Mouse (Mus musculus) thymus, postnatal 14 days (tissue): ENCODE measurements around the gene Map3k19.

Experiments used
- DNase-seq: peaks from one replicate; pipeline ENCODE4 v3.0.0; 2021

The Map3k19 gene

GRCm38 (mm10) chr1:127854486-127855222, at the start of gene Map3k19:
Map3k19 (minus strand) TSS chr1:127855031.
- DNase-seq: no peak

GRCm38 (mm10) chr1:127899401-127899800, 44.6 kb upstream of the Map3k19 start:
- no peak for DNase-seq

GRCm38 (mm10) chr1:127869276-127869675, 14.4 kb upstream of the Map3k19 start:
- DNase-seq: no peak

DNA sequence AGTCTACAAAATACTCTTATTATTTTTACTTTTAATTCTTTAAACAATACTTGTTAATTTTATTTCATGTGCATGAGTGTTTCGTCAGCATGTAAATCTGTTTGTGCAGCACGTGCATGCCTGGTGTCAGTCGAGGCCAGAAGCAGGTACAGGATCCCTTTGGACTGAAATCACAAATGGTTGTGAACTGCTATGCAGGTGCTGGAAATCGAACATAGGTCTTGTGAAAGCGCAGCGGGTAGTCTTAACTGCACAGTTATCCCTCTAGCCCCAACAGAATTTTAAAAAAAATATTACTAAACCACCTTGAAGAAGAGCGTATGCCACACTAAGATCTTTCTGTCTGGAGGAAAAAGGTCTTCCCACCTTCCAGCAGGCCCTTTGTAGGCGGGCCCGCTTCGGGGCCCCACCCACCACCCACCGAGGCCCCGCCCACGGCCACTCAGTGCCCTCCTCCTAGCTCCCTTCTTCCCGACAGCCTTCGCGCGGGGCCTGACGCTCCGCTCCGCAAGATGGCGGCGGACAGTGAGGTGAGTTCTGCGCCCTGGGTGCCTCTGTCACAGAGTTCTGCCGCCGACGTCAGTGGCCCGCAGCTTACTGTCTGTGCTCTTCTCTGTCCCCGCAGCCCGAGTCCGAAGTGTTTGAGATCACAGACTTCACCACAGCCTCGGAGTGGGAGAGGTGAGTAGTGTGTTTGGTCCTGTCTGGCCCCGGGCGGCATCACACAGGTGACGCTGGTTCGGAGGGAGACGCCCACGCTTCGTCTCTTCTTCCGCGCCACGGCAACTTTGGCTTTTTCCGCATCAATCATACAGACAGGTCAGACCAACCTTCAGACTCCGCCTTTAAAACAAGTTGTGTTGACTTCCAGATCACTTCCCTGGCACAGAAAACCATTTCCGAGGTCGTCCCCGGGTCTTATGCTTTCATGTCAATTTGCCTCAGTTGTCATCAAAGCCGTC, 13.8 kb upstream of the Map3k19 start, which contains the start of gene Rab3gap1:
Gene Rab3gap1, plus strand, starts transcription at position 474 of the 962 bp plus-strand sequence.
- DNase-seq: peak; percentile 96

DNA sequence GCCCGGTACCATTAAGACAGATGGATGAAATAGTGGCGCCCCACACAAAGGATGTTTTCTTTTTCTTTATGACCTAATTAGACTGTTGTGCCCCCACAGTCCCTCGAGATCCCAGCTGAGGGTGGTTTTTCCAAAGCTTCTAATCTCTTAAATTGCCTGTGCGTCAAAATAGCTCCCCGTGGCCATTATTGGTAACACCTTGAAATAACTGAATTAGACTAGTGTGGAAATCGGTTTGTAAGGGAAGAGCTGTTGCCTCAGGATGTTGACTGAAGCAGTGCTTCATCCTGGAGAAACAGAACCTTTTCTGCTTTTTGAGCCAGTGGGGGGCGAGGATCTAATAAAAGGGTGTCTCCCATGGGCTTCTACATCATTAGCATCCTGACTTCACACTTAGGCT, 9.0 kb upstream of the Map3k19 start:
- DNase-seq: no peak

- DNase-seq: no peak
Observed at GRCm38 (mm10) chr1:127861900-127862299, 7.1 kb upstream of the Map3k19 start.

DNA sequence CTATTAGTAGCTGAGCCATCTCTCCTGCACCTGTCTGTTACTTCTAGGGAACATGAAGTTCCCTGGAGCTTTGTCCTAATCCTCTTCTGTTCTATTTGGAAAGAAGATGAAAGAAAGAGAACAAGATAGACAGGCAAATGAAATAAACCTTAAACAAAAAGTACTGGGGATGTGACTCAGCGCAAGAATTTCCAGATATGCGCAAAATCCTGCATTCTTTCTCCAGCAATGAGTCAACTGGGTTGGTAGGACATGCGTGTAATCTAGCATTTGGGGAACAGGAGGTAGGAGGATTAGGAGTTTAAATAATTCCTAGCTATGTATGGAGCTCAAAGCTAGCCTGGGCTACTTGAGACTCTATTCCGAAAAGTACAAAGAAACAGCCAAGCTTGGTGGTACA, 5.7 kb upstream of the Map3k19 start:
- DNase-seq: no peak

DNA sequence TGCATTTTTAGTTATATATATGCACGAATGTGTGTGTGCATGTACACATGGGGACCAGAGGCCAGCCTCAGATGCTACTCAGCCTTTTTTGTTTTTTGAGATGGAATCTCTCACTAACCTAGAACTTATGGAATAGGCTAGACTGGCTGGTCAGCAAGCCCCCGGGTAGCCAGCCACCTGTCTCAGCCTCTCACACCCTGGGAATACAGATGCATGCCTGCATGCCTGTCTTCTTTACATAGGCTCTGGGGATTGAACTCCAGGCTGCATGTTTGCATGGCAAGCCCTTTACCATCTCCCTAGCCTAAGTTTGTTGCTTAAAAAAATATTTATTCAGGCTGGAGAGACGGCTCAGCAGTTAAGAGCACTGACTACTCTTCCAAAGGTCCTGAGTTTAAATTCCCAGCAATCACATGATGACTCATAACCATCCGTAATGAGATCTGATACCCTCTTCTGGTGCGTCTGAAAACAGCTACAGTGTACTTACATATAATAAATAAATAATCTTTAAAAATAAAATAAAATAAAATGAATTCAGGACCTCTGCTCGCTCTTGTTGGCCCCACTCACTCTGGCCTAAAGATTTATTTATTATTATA, 5.1 kb upstream of the Map3k19 start:
- DNase-seq: no peak

GRCm38 (mm10) chr1:127858945-127859648, 4.3 kb upstream of the Map3k19 start:
- no peak for DNase-seq

DNA sequence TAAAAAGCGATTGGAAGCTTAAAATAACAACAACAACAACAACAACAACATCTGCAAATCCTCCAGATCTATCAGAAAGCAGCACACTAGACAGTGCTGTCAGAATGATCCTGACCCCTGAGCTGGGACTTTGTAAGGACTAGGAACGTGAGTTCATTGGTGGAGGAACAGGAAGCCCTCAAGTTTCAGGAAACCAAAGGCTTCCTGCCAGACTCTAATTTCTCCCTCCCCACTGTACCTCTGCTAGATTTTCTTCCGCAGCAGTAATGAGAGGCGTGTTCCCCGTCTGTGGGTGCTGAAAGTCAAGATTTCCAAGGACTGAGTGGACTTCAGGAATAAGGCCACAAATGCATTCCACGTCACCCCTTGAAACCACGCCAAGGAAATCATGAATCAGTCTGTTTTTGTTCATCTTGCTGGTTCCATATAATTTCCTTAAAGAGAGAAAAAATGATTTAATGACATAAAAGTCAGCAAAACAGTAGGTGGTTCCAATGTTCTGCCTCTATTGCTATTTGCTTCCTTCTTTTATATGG, 4.7 kb downstream of the Map3k19 start:
- peak; percentile 22 for DNase-seq

GRCm38 (mm10) chr1:127845472-127845871, 9.4 kb downstream of the Map3k19 start:
- no peak for DNase-seq

- no peak for DNase-seq
Observed at GRCm38 (mm10) chr1:127838602-127839001, 16.2 kb downstream of the Map3k19 start.

DNA sequence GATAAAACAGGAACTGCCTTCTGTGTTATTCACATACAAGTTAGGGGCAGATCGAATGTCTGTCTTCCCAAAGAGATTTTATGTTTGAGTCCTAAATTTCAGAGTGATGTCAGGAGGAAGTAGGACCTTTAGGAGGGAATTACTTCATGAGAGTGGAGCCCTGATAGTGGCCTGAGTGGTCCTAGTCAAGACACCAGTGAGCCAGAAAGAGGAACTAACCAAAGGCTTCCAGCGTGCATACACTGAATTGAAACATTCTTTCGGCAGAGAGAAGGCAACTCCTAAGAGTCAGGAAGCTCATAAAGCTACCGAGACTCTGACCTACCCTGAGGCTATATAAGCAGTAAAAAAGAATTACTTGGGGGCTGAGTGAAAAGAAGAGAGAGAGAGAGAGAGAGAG, 18.2 kb downstream of the Map3k19 start:
- no peak for DNase-seq

DNA sequence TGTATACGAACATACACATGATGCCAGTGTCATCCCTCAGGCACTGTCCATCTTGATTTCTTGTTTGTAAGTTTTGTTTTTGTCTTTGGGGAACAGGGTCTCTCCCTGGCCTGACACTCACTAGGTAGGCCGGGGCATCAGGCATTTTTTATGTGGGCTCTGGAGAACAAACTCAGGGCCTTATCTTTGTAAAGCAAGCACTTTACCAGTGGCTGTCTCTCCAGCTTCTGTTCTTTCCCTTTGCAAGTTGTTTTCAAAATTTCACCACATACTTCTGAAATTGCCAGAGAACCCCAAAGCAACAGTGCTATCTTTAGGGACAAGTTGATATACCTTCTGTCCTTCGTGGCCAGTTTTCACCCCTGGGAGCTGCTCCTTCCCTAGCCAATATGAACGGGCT, 20.6 kb downstream of the Map3k19 start:
- DNase-seq: no peak

GRCm38 (mm10) chr1:127833714-127834113, 21.1 kb downstream of the Map3k19 start:
- no peak for DNase-seq

GRCm38 (mm10) chr1:127830215-127830921, 24.5 kb downstream of the Map3k19 start:
- DNase-seq: peak; percentile 78

DNA sequence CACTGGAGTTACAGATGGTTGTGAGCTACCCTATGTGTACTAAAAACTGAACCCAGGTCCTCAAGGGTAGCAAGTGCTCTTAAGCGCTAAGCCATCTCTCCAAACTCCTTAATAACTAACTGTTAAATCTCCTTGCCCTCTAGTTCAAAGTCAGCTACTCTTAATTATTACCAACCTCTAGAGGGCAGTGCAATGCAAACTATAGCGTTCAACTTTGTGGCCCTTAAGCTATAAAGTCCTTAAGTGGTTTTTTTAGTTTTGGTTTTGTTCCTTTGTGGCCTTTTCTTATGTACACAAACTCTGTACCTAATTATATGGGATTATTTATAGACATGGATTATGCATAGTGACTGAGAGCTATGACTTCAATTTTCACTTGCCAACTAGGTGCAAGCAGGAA, 27.5 kb downstream of the Map3k19 start:
- peak; percentile 56 for DNase-seq

GRCm38 (mm10) chr1:127816381-127816780, 38.5 kb downstream of the Map3k19 start:
- DNase-seq: no peak

- no peak for DNase-seq
Observed at GRCm38 (mm10) chr1:127812929-127813328, 41.9 kb downstream of the Map3k19 start.

- DNase-seq: no peak
Observed at GRCm38 (mm10) chr1:127808671-127809070, 46.2 kb downstream of the Map3k19 start.

- DNase-seq: no peak
Observed at GRCm38 (mm10) chr1:127802916-127803315, 51.9 kb downstream of the Map3k19 start.

DNA sequence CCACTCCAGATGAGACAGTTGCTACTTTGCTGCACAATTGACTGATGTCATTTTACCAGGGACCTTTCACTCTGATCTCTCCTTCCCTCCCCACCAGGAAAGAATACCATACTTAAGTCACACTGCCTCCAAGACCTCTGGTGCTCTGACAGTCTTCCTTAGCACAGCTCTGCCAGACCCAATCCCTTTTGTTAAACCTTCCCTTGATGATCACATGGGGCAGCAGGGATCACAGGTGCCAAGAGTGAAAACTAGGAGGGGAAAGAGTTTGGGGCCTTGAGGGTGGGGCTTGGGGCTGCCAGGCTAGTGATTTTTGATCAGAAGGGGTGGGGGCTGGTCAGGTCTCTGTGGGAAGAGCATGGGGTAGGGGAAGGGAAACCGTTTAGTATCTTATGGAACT, 58.1 kb downstream of the Map3k19 start:
- no peak for DNase-seq
